Mouse (Mus musculus) neural tube, embryonic 11.5 days (tissue): Measurements from ENCODE around the gene Teddm2. TPM values are rescaled to one million over a fixed set of nuclear protein-coding genes. Genes with fewer than 3 reads are reported as not detected.
A peak's percentile ranks its signal among the peaks of the same experiment; 100 is the strongest.

ENCODE experiments used
- ATAC-seq: fragments of 200-750 bp; cut with Nextera tagmentation; 2 replicates; pipeline ENCODE4 v1.8.0; 2017; ENCODE audit warnings: moderate number of reproducible peaks, mild to moderate bottlenecking, moderate TSS enrichment, moderate library complexity; ENCODE audit not compliant: insufficient read depth, low FRiP score, low TSS enrichment
- DNase-seq: peaks from one replicate; pipeline ENCODE4 v3.0.0-alpha.2; 2015; ENCODE audit warnings: low spot score
- H3K27ac ChIP-seq: fragments of 300-500 bp; sonication (generic); 2 replicates; pipeline ENCODE4 v1.5.1; 2014; ENCODE audit warnings: low read depth, mild to moderate bottlenecking, low read length
- H3K27me3 ChIP-seq: fragments of 300-500 bp; sonication (generic); 2 replicates; pipeline ENCODE4 v1.6.1; 2014; ENCODE audit warnings: mild to moderate bottlenecking, low read length, mixed read lengths; ENCODE audit not compliant: control insufficient read depth, insufficient read depth
- H3K36me3 ChIP-seq: fragments of 300-500 bp; sonication (generic); 2 replicates; pipeline ENCODE4 v1.6.1; 2014; ENCODE audit warnings: mild to moderate bottlenecking, low read length, moderate library complexity, mixed read lengths; ENCODE audit not compliant: control insufficient read depth, insufficient read depth
- H3K4me1 ChIP-seq: fragments of 300-500 bp; sonication (generic); 2 replicates; pipeline ENCODE4 v1.6.1; 2014; ENCODE audit warnings: low read length, mixed read lengths; ENCODE audit not compliant: control insufficient read depth, insufficient read depth
- H3K4me2 ChIP-seq: fragments of 300-500 bp; sonication (generic); 2 replicates; pipeline ENCODE4 v1.6.1; 2014; ENCODE audit warnings: low read depth, mild to moderate bottlenecking, moderate library complexity
- H3K4me3 ChIP-seq: fragments of 300-500 bp; sonication (generic); 2 replicates; pipeline ENCODE4 v1.5.1; 2014; ENCODE audit warnings: low read depth, low read length
- H3K9ac ChIP-seq: fragments of 300-500 bp; sonication (generic); 2 replicates; pipeline ENCODE4 v1.6.1; 2014; ENCODE audit warnings: mild to moderate bottlenecking, low read length
- H3K9me3 ChIP-seq: fragments of 300-500 bp; sonication (generic); 2 replicates; pipeline ENCODE4 v1.6.1; 2016; ENCODE audit warnings: low read length; ENCODE audit not compliant: control insufficient read depth
- WGBS: fragments of 180-500 bp; shearing (Covaris S2); extraction: QIAGEN DNeasy Blood & Tissue Kit; methylation state at CpG from one replicate; pipeline ENCODE4 v1.1.7; 2014; 5-methylcytosine and 5-hydroxymethylcytosine counted together
- polyA plus RNA-seq: library from polyadenylated mRNA; unstranded; fragments of >200 nt; fragmentation: Nextera tagmentation; extraction: Ambion mirVana; gene quantifications from 2 replicates; pipeline ENCODE4 v1.2.1, GENCODE M21; 2014

The Teddm2 gene
- polyA plus RNA-seq, 1 experiment from 2014 or later, result 0.57 TPM

DNA sequence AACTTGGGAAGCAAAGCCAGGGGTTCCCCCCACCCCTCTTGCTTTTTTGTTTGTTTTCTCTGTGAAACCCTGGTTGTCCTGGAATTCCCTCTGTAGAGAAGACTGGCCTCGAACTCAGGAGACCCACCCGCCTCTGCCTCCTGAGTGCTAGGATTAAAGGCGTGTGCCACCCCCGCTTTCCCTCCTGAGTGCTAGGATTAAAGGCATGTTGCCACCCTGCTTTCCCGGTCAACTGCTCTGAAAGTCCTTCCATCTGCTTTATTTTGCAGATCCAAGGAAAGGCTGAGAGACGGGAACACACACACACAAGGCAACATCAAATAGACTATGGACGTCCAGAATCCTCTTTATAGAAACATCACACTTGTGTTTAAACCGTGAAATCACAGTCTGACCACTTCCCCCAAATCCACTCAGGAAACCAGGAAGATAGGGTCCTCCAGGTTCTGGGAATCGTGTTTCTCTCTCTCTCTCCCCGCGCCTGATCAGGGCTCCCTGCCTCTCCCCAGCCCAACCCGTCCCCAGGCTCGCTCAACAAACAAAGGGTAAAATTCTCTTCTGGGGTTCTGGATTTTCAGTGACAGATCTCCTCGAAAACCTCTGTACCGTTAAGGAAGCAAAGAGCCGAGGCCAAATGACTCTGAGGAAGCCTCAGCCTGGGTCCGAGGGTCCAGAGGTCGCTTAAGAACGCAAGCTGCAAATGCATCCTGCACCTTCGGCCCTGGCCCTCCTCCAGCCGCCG is 868 bp downstream of the Teddm2 start:
- peak overlapping the region; percentile 79 for H3K4me3 ChIP-seq
- DNase-seq (peak; percentile 17), ATAC-seq (peak; percentile 49)
- peaks cover 15% of the 10 kb centered on the region for H3K4me1 ChIP-seq
- no peaks in the 10 kb centered on the region for H3K9me3 ChIP-seq
- peak overlapping the region; percentile 97 for H3K27ac ChIP-seq
- peak overlapping the region; percentile 90 for H3K9ac ChIP-seq
- H3K27me3 ChIP-seq, result no peaks in the 10 kb centered on the region
- H3K36me3 ChIP-seq, result no peaks in the 10 kb centered on the region; the same call in 1 of the 2 replicates
- H3K4me2 ChIP-seq, result peak overlapping the region; percentile 73
- 19% methylated on average over 22 of the region's 22 CpGs for WGBS

GRCm38 (mm10) chr1:153897196-153897595 is 2.8 kb downstream of the Teddm2 start:
- Histone ChIP-seq H3K9ac (no peak overlapping the region), H3K9me3 (no peaks in the 10 kb centered on the region), H3K4me3 (no peak overlapping the region), H3K36me3 (no peaks in the 10 kb centered on the region), H3K4me1 (0 out of 2 replicates have a peak, but pooled peaks cover 5% of the 10 kb centered on the region), H3K27ac (no peak overlapping the region), H3K27me3 (no peaks in the 10 kb centered on the region), H3K4me2 (no peak overlapping the region)
- 85% methylated on average over 8 of the region's 8 CpGs for WGBS
- ATAC-seq, result no peak
- DNase-seq, result no peak

DNA sequence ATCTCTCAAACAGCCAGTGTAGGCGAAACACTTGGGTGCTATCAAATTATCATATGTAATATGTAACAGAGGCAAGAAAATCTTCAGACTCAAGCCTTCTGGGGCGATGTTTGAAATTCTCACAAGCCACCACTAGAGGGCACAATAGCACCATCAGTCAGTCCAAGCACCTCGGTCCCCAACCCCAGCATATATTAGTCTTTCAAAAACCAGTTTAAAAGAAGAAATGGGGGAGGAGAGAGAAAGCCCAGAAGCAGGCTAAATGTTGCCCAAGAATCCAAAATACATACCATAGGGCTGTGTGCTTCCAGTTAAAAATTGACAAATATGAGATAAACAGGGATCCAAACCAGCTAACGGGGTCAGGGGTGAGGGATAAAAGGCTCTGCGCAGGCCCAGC is 5.0 kb downstream of the Teddm2 start:
- Histone ChIP-seq H3K4me3 (no peak overlapping the region), H3K9ac (no peak overlapping the region), H3K9me3 (no peaks in the 10 kb centered on the region), H3K4me1 (no peaks in the 10 kb centered on the region), H3K4me2 (no peak overlapping the region), H3K27ac (no peak overlapping the region), H3K36me3 (no peaks in the 10 kb centered on the region), H3K27me3 (no peaks in the 10 kb centered on the region)
- WGBS, result 38% methylated on average over 5 of the region's 5 CpGs
- ATAC-seq (no peak), DNase-seq (peak; percentile 71)

GRCm38 (mm10) chr1:153894201-153894893 is 5.7 kb downstream of the Teddm2 start:
- Histone ChIP-seq H3K9me3 (no peaks in the 10 kb centered on the region), H3K9ac (no peak overlapping the region), H3K27ac (no peak overlapping the region), H3K4me2 (no peak overlapping the region), H3K27me3 (no peaks in the 10 kb centered on the region), H3K4me1 (no peaks in the 10 kb centered on the region), H3K4me3 (no peak overlapping the region), H3K36me3 (no peaks in the 10 kb centered on the region)
- ATAC-seq (no peak), DNase-seq (no peak)
- 69% methylated on average over 8 of the region's 8 CpGs for WGBS

GRCm38 (mm10) chr1:153893746-153894145 is 6.3 kb downstream of the Teddm2 start:
- Histone ChIP-seq H3K4me1 (no peaks in the 10 kb centered on the region), H3K9ac (no peak overlapping the region), H3K36me3 (no peaks in the 10 kb centered on the region), H3K9me3 (no peaks in the 10 kb centered on the region), H3K27ac (no peak overlapping the region), H3K4me2 (no peak overlapping the region), H3K4me3 (no peak overlapping the region), H3K27me3 (no peaks in the 10 kb centered on the region)
- DNase-seq (no peak), ATAC-seq (no peak)
- WGBS, result 83% methylated on average over 2 of the region's 2 CpGs

- no peak for DNase-seq
- H3K27me3 ChIP-seq, result no peaks in the 10 kb centered on the region
- no peak within 1 kb of the TSS for H3K9ac ChIP-seq
- WGBS, result 58% methylated on average over 4 of the region's 4 CpGs
- no peaks in the 10 kb centered on the region for H3K36me3 ChIP-seq
- H3K27ac ChIP-seq, result no peak within 1 kb of the TSS
- no peaks in the 10 kb centered on the region for H3K9me3 ChIP-seq
- no peak within 1 kb of the TSS for H3K4me3 ChIP-seq
- no peak for ATAC-seq
- H3K4me1 ChIP-seq, result no peaks in the 10 kb centered on the region
- no peak within 1 kb of the TSS for H3K4me2 ChIP-seq
Measured at GRCm38 (mm10) chr1:153891442-153891841, 8.6 kb downstream of the Teddm2 start, which contains the start of gene Teddm1a. Teddm1a (plus strand) TSS chr1:153891742.

DNA sequence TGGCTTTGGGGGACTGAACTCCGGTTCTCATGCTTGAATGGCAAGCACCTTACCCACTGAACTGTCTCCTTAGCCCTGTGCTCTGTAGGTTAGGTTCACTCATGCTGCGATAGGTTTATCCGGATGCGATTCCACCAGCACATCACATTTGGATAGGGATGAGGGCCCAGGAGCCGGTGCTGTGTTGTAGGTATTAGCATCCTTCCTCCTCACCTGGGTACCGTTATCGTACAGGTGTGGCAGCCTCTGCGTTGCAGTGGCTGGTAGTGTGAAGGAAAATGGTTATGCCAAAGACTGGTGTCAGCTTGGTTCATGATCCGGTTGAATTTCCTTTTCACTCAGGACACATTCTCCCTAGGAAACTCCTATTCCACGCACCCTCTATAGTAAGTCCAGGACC is 9.9 kb downstream of the Teddm2 start:
- Histone ChIP-seq H3K4me3 (no peak overlapping the region), H3K27ac (no peak overlapping the region), H3K9ac (no peak overlapping the region), H3K4me2 (no peak overlapping the region), H3K4me1 (no peaks in the 10 kb centered on the region), H3K9me3 (no peaks in the 10 kb centered on the region), H3K36me3 (no peaks in the 10 kb centered on the region), H3K27me3 (no peaks in the 10 kb centered on the region)
- ATAC-seq (no peak), DNase-seq (no peak)
- 95% methylated on average over 10 of the region's 10 CpGs for WGBS

DNA sequence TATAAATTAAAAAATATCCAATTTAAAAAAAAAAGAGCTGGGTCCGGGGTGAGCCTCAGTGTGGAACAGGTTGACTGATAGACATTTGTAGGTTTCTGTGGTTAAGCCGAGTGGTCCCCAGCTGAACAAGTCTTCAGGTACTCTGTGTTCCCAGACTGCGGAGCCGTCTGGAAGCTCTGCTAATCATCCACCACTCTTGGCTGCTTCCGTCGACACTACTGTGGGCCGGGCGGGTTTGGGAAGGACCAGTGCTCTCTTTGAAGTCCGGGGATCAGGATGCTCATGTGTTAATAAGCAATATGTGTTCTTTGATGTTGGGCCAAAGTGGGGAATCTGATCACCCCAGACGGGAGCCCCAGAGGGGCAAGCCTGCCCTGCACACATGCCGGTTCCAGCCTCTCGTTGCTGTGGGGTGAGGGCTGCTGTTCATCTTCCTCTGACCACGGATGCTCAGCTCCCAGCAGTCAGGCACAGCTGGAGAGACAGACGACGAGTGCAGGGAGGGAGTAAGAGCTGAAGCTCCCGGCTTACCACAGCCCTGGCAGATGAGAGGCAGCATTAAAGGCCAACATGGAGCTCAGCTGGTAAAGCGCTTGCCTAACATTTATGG is 13.9 kb downstream of the Teddm2 start:
- no peaks in the 10 kb centered on the region for H3K9me3 ChIP-seq
- no peaks in the 10 kb centered on the region for H3K36me3 ChIP-seq
- no peak for ATAC-seq
- no peak overlapping the region for H3K4me2 ChIP-seq
- H3K4me1 ChIP-seq, result no peaks in the 10 kb centered on the region
- H3K27me3 ChIP-seq, result no peaks in the 10 kb centered on the region
- WGBS, result 31% methylated on average over 17 of the region's 17 CpGs
- H3K27ac ChIP-seq, result no peak overlapping the region
- H3K4me3 ChIP-seq, result no peak overlapping the region
- no peak for DNase-seq
- H3K9ac ChIP-seq, result no peak overlapping the region
